Mouse (Mus musculus) heart, postnatal 36 days (tissue): Measurements from ENCODE around the gene Ush1g. TPM values are rescaled to one million over a fixed set of nuclear protein-coding genes. Genes with fewer than 3 reads are reported as not detected.

Source experiments
- DNase-seq, 2 experiments: peaks; one replicate each; pipeline ENCODE4 v3.0.0; 2021 to 2022
- intact Hi-C: fragments of 180-260 bp; cut with DNase I; formaldehyde crosslinking; loops from one replicate; pipeline ENCODE4 v1.15.1; 2025
- total RNA-seq, 2 experiments: library from RNA; stranded (reverse); gene quantifications; 2 replicates each; pipeline ENCODE4 v1.2.3; 2021

The Ush1g gene
- under 1 TPM in 1 of 2 experiments, not detected in 1; 0.14 TPM for total RNA-seq

- peak; percentile 57 to 63 for DNase-seq
- intact Hi-C loops, result loop anchor here (1.0 kb wide), 1 partner anchor 32 kb away; no protein-coding TSS in a partner anchor
These were observed at the start of gene Ush1g for GRCm38 (mm10) chr11:115321906-115322693. Ush1g (minus strand) TSS chr11:115322041.

GRCm38 (mm10) chr11:115371354-115371753 is 49.5 kb upstream of the Ush1g start:
- DNase-seq, result no peak

GRCm38 (mm10) chr11:115370368-115370767 is 48.5 kb upstream of the Ush1g start:
- DNase-seq, result no peak
- intact Hi-C loops, result no loop called here

More at GRCm38 (mm10) chr11:115371354-115371753, 49.5 kb upstream of the Ush1g start:
- intact Hi-C loops, result no loop called here

GRCm38 (mm10) chr11:115367395-115367944 is 45.6 kb upstream of the Ush1g start, which contains the start of gene Hid1:
Hid1 (minus strand) TSS chr11:115367756.
- DNase-seq, result peak; percentile 79 to 83

GRCm38 (mm10) chr11:115366706-115367394 is 45.0 kb upstream of the Ush1g start:
- peak in 1 of 2 experiments; percentile 21 for DNase-seq
- intact Hi-C loops, result no loop called here

More at GRCm38 (mm10) chr11:115367395-115367944, 45.6 kb upstream of the Ush1g start, which contains the start of gene Hid1:
- intact Hi-C loops, result no loop called here

GRCm38 (mm10) chr11:115366039-115366705 is 44.3 kb upstream of the Ush1g start:
- intact Hi-C loops, result no loop called here
- peak in 1 of 2 experiments; percentile 11 for DNase-seq

- DNase-seq, result no peak
- intact Hi-C loops, result no loop called here
These were observed 42.3 kb upstream of the Ush1g start for GRCm38 (mm10) chr11:115364136-115364535.

- intact Hi-C loops, result loop anchor here (2.0 to 5.0 kb wide), 2 partner anchors 53 to 68 kb away; no protein-coding TSS in a partner anchor
- no peak for DNase-seq
These were observed 37.9 kb upstream of the Ush1g start for GRCm38 (mm10) chr11:115359726-115360125.

GRCm38 (mm10) chr11:115359293-115359692 is 37.5 kb upstream of the Ush1g start:
- peak; percentile 8 to 18 for DNase-seq
- intact Hi-C loops, result loop anchor here (2.0 to 5.0 kb wide), 2 partner anchors 54 to 68 kb away; no protein-coding TSS in a partner anchor

- DNase-seq, result peak; percentile 79 to 84
- intact Hi-C loops, result loop anchor here (1.0 to 5.0 kb wide), 3 partner anchors 54 to 116 kb away; no protein-coding TSS in a partner anchor
These were observed 36.6 kb upstream of the Ush1g start for GRCm38 (mm10) chr11:115358468-115358867.

GRCm38 (mm10) chr11:115354183-115354582 is 32.3 kb upstream of the Ush1g start:
- intact Hi-C loops, result loop anchor here (1.0 kb wide), 2 partner anchors 32 to 151 kb away; partner anchors contain the start of gene Ush1g
- DNase-seq, result peak; percentile 65 to 73

- intact Hi-C loops, result no loop called here
- DNase-seq, result no peak
These were observed 31.5 kb upstream of the Ush1g start for GRCm38 (mm10) chr11:115353375-115353774.

- intact Hi-C loops, result no loop called here
- no peak for DNase-seq
These were observed 28.1 kb upstream of the Ush1g start for GRCm38 (mm10) chr11:115349976-115350375.

GRCm38 (mm10) chr11:115348681-115349248 is 26.9 kb upstream of the Ush1g start:
- intact Hi-C loops, result no loop called here
- no peak for DNase-seq

- intact Hi-C loops, result no loop called here
- no peak for DNase-seq
These were observed 23.7 kb upstream of the Ush1g start for GRCm38 (mm10) chr11:115345515-115345914.

GRCm38 (mm10) chr11:115344967-115345366 is 23.1 kb upstream of the Ush1g start:
- intact Hi-C loops, result no loop called here
- DNase-seq, result no peak

- intact Hi-C loops, result no loop called here
These were observed 20.0 kb upstream of the Ush1g start for GRCm38 (mm10) chr11:115341866-115342265.

GRCm38 (mm10) chr11:115341246-115341645 is 19.4 kb upstream of the Ush1g start:
- intact Hi-C loops, result no loop called here
- DNase-seq, result no peak

More at GRCm38 (mm10) chr11:115341866-115342265, 20.0 kb upstream of the Ush1g start:
- no peak for DNase-seq

- intact Hi-C loops, result no loop called here
- no peak for DNase-seq
These were observed 16.0 kb upstream of the Ush1g start for GRCm38 (mm10) chr11:115337826-115338225.

- intact Hi-C loops, result no loop called here
- DNase-seq, result no peak
These were observed 15.5 kb upstream of the Ush1g start for GRCm38 (mm10) chr11:115337350-115337749.
